Mouse (Mus musculus) megakaryocyte, embryonic 14.5 days (primary cell): ENCODE data around the gene Btbd35f6.
"Not testable (repeated sequence)": the region's sequence is repeated elsewhere in the genome, so short reads cannot be mapped to it uniquely, and the experiment has no call there.

ENCODE experiments used
- FLI1 ChIP-seq: IDR thresholded peaks from 2 replicates; pipeline ENCODE4 v1.6.1; 2012; ENCODE audit warnings: low read length, inconsistent platforms, mixed read lengths
- GATA1 ChIP-seq: IDR thresholded peaks from 3 replicates; pipeline ENCODE4 v1.6.1; 2012; ENCODE audit warnings: mixed read lengths, low read length, inconsistent platforms, borderline replicate concordance

DNA sequence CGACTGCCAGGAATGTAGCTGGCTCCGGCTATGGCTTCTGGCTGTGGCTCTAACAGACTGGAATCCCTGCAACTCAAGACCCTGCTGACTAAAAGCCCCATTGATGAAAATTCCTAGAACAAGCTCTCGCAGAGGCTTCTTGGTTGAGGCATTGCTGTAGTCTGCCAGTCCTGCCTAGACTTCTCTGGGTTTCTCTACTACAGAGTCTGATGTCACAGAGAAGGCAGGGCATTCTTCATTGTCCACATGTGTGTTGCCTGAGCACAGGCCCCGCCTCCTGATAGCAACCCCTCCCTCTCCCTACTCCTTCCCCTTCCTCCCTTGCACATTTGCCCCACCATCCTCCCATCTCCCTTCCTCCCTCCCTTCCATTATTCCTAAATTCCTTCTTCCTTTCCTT is at the start of gene Btbd35f6:
- not testable (repeated sequence) for TF ChIP-seq FLI1, GATA1
